Mouse (Mus musculus) colon, adult 2 months (tissue): Measurements from ENCODE around the gene Gspt2. TPM values are rescaled to one million over a fixed set of nuclear protein-coding genes. Genes with fewer than 3 reads are reported as not detected.

Experiments used
- polyA plus RNA-seq: library from polyadenylated mRNA; depleted of rRNA; stranded (reverse); fragments of >200 nt; gene quantifications from 2 replicates; pipeline ENCODE4 v1.2.3, GENCODE M21; 2012; rRNA removed

Gspt2 gene
- 3.1 and 3.5 TPM in 2 replicates for polyA plus RNA-seq

DNA sequence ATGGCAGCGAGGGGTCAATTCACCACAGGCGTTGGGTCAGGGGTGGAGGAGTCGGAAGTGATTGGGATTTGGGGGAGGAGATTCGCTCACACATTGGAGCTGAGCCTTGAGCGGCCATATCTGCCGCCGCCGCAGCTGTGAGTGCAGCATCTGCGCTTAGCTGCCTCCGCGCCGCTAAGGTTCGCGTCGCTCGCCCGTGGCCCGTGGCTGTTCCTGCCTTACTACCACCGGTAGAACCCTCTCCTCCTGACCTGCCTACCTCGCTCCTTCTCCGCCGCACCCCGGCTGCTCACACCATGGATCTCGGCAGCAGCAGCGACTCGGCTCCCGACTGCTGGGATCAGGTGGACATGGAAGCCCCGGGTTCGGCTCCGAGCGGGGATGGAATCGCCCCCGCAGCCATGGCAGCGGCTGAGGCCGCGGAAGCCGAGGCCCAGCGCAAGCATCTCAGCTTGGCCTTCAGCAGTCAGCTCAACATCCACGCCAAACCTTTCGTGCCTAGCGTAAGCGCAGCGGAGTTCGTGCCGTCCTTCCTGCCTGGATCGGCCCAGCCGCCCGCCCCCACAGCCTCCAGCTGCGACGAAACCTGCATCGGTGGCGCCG, at the start of gene Gspt2:
Gene Gspt2, plus strand, starts transcription at position 109 of the 603 bp plus-strand sequence.

Other genes starting within 250 kb of the Gspt2 start
- 135 and 136 TPM in 2 replicates for gene Maged1, start 93.9 kb upstream of the Gspt2 start, polyA plus RNA-seq
- gene Zxdb, start 88.5 kb downstream of the Gspt2 start, polyA plus RNA-seq: 2.2 and 2.4 TPM in 2 replicates